Comparison of ENCODE assay signal across 15 mouse cellular contexts in genomic region chr9:40397471-40398245, GRCm38 (mm10).
DNase-seq lines count a peak whose midpoint lies in the region; ATAC-seq and TF ChIP-seq lines count a peak whose summit lies in the region.
"Had no signal": no experiment of that assay in that cellular context is flagged by ENCODE, and none has a peak within 500 bp of the region (broad histone marks: within the 10 kb centered on the region; RNA-seq: fewer than 3 reads in every experiment).

No protein-coding gene starts in this region.

- H3K9ac ChIP-seq in forebrain, embryonic 15.5 days (replicated peaks), result no peak overlapping the region
- no peak overlapping the region for H3K9ac ChIP-seq in forebrain, embryonic 13.5 days
- H3K9ac ChIP-seq in hindbrain, postnatal 0 days (replicated peaks; ENCODE audit: low read length), result no peak overlapping the region
- H3K9ac ChIP-seq: embryonic facial prominence, embryonic 15.5 days; liver, embryonic 13.5 days had no signal

- H3K9me3 ChIP-seq in forebrain, embryonic 15.5 days, result no peaks in the 10 kb centered on the region
- H3K9me3 ChIP-seq in forebrain, embryonic 13.5 days (replicated peaks), result no peaks in the 10 kb centered on the region
- no peaks in the 10 kb centered on the region for H3K9me3 ChIP-seq in E14TG2a.4 (ENCODE audit: low read length)
- H3K9me3 ChIP-seq in hindbrain, postnatal 0 days (ENCODE audit: low read length), result no peaks in the 10 kb centered on the region
- H3K9me3 ChIP-seq: embryonic facial prominence, embryonic 15.5 days; heart, embryonic 10.5 days; liver, embryonic 13.5 days; megakaryocyte, embryonic 14.5 days had no signal

- H3K27me3 ChIP-seq in forebrain, embryonic 15.5 days, result no peaks in the 10 kb centered on the region
- no peaks in the 10 kb centered on the region for H3K27me3 ChIP-seq in forebrain, embryonic 13.5 days
- no peaks in the 10 kb centered on the region for H3K27me3 ChIP-seq in kidney, adult 2 months (replicated peaks; ENCODE audit: control insufficient read depth, insufficient read depth, low read length)
- H3K27me3 ChIP-seq in E14TG2a.4 (ENCODE audit: insufficient read depth, low read length), result no peaks in the 10 kb centered on the region
- no peaks in the 10 kb centered on the region for H3K27me3 ChIP-seq in hindbrain, postnatal 0 days (ENCODE audit: insufficient read depth, low read length)
- H3K27me3 ChIP-seq: embryonic facial prominence, embryonic 15.5 days; liver, embryonic 13.5 days had no signal

- H3K4me2 ChIP-seq in forebrain, embryonic 15.5 days (replicated peaks), result no peak overlapping the region
- H3K4me2 ChIP-seq in forebrain, embryonic 13.5 days, result no peak overlapping the region
- H3K4me2 ChIP-seq in hindbrain, postnatal 0 days (ENCODE audit: low read depth, low read length), result no peak overlapping the region

- H3K36me3 ChIP-seq in forebrain, embryonic 15.5 days, result no peaks in the 10 kb centered on the region
- H3K36me3 ChIP-seq in forebrain, embryonic 13.5 days (ENCODE audit: poor library complexity, severe bottlenecking), result no peaks in the 10 kb centered on the region
- H3K36me3 ChIP-seq in kidney, adult 2 months (ENCODE audit: control insufficient read depth, insufficient read depth, low read length), result no peaks in the 10 kb centered on the region
- peaks cover 8% of the 10 kb centered on the region; the same call in 1 of the 2 replicates for H3K36me3 ChIP-seq in E14TG2a.4 (ENCODE audit: insufficient read depth, low read length)
- no peaks in the 10 kb centered on the region for H3K36me3 ChIP-seq in hindbrain, postnatal 0 days (ENCODE audit: insufficient read depth, low read length)
- H3K36me3 ChIP-seq: embryonic facial prominence, embryonic 15.5 days; G1E; heart, embryonic 10.5 days; liver, embryonic 13.5 days had no signal

- no peak overlapping the region for H3K4me3 ChIP-seq in forebrain, embryonic 15.5 days
- no peak overlapping the region for H3K4me3 ChIP-seq in forebrain, embryonic 13.5 days
- no peak overlapping the region for H3K4me3 ChIP-seq in kidney, adult 2 months (ENCODE audit: insufficient read depth, low read depth, low read length)
- peak overlapping the region; percentile 72 for H3K4me3 ChIP-seq in E14TG2a.4 (replicated peaks; ENCODE audit: low read length)
- H3K4me3 ChIP-seq in hindbrain, postnatal 0 days (ENCODE audit: low read length), result no peak overlapping the region
- H3K4me3 ChIP-seq: myocyte had no signal

- no peak for TF ChIP-seq CTCF in kidney, adult 2 months (conservative IDR thresholded peaks at IDR 0.05; ENCODE audit: insufficient read depth, insufficient read length, low read depth, low read length)
- TF ChIP-seq CTCF in E14TG2a.4 (conservative IDR thresholded peaks at IDR 0.05; ENCODE audit: low read length), result no peak
- TF ChIP-seq CTCF in hindbrain, postnatal 0 days (IDR thresholded peaks at IDR 0.05; ENCODE audit: low read depth), result no peak

- TF ChIP-seq POLR2A in kidney, adult 2 months (IDR thresholded peaks at IDR 0.05; ENCODE audit: low read depth, low read length), result no peak

- peak; percentile 67 for DNase-seq in kidney, adult 2 months
- DNase-seq in kidney, adult 8-10 months, result no peak
- DNase-seq in hindbrain, postnatal 0 days (ENCODE audit: low spot score), result no peak
- DNase-seq in thymus, postnatal 4 days, result no peak
- no peak for DNase-seq in lung, postnatal 4 days
- DNase-seq: cerebellum, adult 9-11 months had no signal

- no peak for ATAC-seq in forebrain, embryonic 15.5 days (replicated peaks)
- no peak for ATAC-seq in forebrain, embryonic 13.5 days
- ATAC-seq in hindbrain, postnatal 0 days, result no peak

- 0 out of 2 replicates have a peak overlapping the region, but pooled peaks have one; percentile 21 for H3K27ac ChIP-seq in forebrain, embryonic 15.5 days (replicated peaks)
- no peak overlapping the region for H3K27ac ChIP-seq in forebrain, embryonic 13.5 days
- no peak overlapping the region for H3K27ac ChIP-seq in kidney, adult 2 months (ENCODE audit: insufficient read depth, low read depth, low read length)
- peak overlapping the region; percentile 76 for H3K27ac ChIP-seq in hindbrain, postnatal 0 days
- H3K27ac ChIP-seq: embryonic facial prominence, embryonic 15.5 days; liver, embryonic 13.5 days had no signal

- 62% methylated on average over 7 of the region's 7 CpGs for WGBS in forebrain, embryonic 15.5 days
- WGBS in forebrain, embryonic 13.5 days, result 58% methylated on average over 7 of the region's 7 CpGs
- WGBS in kidney, adult 2 months, result 73% methylated on average over 7 of the region's 7 CpGs
- WGBS in hindbrain, postnatal 0 days, result 50% methylated on average over 7 of the region's 7 CpGs

- H3K4me1 ChIP-seq in forebrain, embryonic 15.5 days, result peaks cover 9% of the 10 kb centered on the region
- peaks cover 2% of the 10 kb centered on the region for H3K4me1 ChIP-seq in forebrain, embryonic 13.5 days
- peaks cover 12% of the 10 kb centered on the region; the same call in 1 of the 2 replicates for H3K4me1 ChIP-seq in kidney, adult 2 months (ENCODE audit: control insufficient read depth, insufficient read depth, low read length)
- H3K4me1 ChIP-seq in E14TG2a.4 (replicated peaks; ENCODE audit: low read depth, low read length), result peaks cover 69% of the 10 kb centered on the region
- no peaks in the 10 kb centered on the region for H3K4me1 ChIP-seq in hindbrain, postnatal 0 days (ENCODE audit: insufficient read depth, low read length)
- H3K4me1 ChIP-seq: liver, embryonic 13.5 days had no signal

Comparison
In these comparisons a context has a peak if more than half of its experiments do, and no peak if none do; other contexts are left out.
1. H3K27ac ChIP-seq: peak in forebrain, embryonic 15.5 days (single experiment) and hindbrain, postnatal 0 days (single experiment); none in forebrain, embryonic 13.5 days (single experiment) and kidney, adult 2 months (single experiment).